Mouse (Mus musculus): ENCODE results near the gene Tes.

Gene Tes

DNA sequence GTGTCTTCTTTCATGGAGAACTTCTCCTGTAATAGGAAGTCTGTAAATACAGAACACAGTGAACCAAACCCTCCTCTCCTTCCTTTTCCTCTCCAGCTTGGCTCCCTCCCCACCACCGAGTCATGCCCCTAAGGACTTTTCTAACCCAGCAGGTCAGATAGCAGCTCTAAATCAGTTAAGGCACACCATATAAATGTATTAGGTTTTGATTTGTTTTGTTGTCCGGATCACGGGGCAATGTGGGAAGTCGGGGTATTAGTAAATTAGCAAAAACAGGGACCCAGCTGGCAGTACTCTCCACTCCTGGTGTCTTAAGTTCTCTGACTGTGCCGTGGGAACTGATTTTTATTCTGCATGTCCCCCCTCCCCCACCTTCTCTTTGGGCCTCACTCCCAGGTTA lies 14.4 kb downstream of the Tes start:
- no peak for DNase-seq

DNA sequence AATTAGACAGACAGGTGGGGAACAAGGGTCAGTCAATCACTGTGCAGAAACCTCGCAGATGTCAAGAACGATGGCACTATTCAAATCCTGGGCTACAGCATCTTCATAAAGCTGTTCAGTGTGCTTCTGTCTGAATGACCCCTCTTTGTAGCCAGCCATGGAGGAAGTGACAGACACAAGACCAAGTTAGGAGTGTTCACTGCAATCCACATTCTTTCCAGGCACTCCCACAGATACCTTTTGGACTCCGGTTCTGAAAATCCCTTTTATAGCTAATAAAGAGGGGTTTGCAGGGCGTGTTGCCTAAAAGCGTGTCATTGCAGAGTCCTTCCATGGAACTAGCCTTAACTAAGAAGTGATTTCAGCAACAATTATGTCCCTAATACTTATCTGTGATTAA lies 14.9 kb downstream of the Tes start:
- no peak for DNase-seq

- no peak for DNase-seq
Observed at GRCm38 (mm10) chr6:17082238-17082637, 17.3 kb downstream of the Tes start.

DNA sequence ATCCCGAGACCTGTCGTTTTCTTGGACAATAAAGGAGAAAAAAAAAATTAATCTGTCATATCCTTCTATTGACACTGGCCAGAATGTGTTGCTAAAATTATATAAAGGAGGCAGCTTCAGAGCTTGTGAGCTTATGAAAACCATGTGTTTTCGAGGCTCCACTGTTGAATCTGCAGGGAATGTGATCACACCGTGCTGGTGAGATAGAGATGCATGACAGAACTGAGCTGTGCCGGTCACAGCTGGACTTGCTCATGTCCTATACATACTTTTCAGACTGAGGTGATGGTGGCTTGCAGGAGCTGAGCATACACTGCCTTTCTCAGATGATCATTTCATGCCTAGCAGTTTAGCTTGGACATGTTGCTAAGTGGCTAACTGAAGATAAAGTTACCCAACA lies 17.9 kb downstream of the Tes start:
- no peak for DNase-seq

DNA sequence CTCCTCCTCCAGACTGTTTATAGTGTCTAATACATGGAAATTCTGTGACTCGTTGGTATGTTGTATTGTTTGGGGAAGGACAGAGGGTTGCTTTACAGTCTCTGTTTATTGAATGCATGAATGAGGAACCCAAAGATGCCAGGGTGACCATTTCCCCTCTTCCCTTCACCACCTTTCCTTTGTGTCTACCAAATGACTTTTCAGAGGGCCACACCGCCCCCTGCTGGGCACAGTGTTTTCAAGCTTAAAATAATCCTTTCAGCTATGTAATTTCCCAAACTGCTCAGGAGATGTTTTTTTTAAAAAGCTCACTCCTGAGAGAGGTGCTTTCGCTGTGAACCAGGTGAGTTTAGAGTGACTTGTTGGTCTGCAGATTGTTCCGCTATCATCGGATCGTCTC lies 22.5 kb downstream of the Tes start:
- peak; percentile 76 for DNase-seq

DNA sequence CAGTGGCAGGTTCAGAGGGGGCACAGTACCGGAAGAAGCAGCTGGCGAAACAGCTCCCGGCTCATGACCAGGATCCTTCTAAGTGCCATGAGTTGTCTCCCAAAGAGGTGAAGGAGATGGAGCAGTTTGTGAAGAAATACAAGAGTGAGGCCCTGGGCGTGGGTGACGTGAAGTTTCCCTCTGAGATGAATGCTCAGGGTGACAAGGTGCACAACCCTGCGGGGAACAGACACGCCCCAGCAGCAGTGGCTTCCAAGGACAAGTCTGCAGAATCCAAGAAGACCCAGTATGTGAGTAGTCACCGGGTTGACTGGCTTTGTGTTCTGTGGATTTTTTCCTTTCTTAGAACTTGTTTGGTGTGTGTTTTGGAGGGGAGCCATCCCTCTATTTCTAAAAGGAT lies 32.4 kb downstream of the Tes start:
- no peak for DNase-seq

GRCm38 (mm10) chr6:17098559-17098958 lies 33.6 kb downstream of the Tes start:
- DNase-seq: no peak

GRCm38 (mm10) chr6:17099477-17100130 lies 34.7 kb downstream of the Tes start:
- no peak for DNase-seq

- peak; percentile 30 for DNase-seq
Observed at GRCm38 (mm10) chr6:17105714-17106113, 40.8 kb downstream of the Tes start.

GRCm38 (mm10) chr6:17106493-17106892 lies 41.5 kb downstream of the Tes start:
- no peak for DNase-seq

- DNase-seq: no peak
Observed at GRCm38 (mm10) chr6:17109204-17109603, 44.3 kb downstream of the Tes start.

GRCm38 (mm10) chr6:17110564-17111100 lies 45.7 kb downstream of the Tes start:
- no peak for DNase-seq

- no peak for DNase-seq
Observed at GRCm38 (mm10) chr6:17112081-17112480, 47.1 kb downstream of the Tes start.

DNA sequence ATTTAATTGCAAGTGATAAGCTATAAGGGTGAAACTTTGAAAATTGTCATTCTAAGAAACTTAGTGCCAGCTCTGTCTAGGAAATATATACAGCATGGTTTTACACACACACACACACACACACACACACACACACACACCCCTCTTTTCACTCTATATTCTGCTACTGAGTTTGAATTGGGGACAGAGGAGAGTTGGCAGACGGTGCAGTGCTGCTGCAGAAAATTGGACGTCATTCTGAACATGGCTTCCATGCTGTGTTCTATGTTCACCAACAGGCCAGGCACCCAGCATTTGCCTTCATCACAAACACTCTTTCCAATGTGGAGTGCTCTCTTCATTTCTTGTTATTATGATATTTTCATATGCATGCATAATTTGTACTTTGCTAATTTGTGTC lies 48.0 kb downstream of the Tes start:
- no peak for DNase-seq

DNA sequence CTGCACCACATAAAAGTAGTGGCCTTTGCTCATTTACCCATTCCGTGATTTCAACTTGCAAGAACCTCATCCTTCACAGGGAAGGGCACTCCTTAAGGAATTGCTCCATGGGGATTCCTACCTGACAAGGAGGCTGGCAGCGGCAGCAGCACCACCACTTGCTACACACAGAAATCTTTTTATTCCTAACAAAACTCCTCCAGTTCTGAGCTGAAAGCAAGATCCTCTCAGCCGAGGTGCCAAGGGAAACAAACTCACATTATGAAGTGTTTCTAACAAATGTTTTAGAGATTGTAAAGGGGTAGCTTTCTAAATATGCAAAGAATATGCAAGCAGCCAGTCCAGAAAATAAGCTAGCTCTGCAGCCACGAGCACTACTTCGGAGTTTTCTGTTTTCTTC lies 49.6 kb downstream of the Tes start:
- DNase-seq: no peak

- no peak for DNase-seq
Observed at GRCm38 (mm10) chr6:17115046-17115790, 50.3 kb downstream of the Tes start.

DNA sequence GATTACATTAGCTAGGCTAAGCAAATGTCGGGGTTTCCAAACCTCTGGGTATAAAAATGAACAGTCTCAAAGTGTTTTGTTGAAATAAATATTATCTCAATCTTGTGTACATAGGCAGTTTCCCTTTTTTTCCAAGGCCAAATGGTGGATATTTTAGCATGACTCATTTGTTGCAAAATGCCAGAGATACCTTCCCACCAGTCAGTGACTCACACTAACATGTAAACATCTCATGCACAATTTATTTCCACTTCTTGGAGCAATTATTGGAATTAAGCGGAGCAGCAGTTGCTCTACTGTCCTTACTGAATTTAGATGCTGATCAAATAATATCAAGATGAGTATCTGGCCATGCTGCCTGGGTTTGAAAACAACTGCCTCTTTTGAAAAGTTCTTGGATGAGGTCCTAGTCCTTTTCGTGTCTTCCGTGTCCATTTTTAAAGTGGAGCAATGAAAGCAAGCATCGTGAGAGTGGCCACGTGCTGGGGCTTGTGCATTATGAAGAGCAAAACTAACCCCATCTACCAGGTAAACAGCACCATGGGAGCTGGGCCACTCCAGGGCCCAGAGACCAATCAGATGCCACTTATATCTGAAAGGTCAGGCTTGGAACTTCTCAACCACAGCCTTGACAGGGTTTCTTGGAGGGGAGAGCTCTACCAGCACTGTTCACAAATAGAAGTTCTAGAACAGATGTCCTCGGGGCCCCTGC lies 54.7 kb downstream of the Tes start:
- no peak for DNase-seq

DNA sequence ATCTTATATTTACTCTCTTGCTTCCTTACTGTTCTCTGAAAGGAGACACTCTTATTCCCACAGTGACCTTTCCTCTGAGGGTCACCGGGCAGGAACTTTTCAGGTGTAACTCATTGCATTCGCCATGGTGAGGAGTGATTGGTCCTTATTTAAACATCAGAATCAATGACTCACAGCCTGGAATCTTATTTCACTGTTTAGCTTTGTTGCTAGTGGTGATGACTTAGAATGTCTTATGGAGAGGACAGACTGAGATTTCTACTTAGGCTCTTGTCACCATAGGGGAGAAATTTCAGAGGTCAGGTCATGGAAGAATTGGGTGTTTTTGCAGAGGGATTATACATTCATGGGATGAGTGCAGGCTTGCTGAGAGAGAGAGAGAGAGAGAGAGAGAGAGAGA lies 75.1 kb downstream of the Tes start:
- DNase-seq: no peak

- no peak for DNase-seq
Observed at GRCm38 (mm10) chr6:17142577-17143359, 77.8 kb downstream of the Tes start.

GRCm38 (mm10) chr6:17151071-17151715 lies 86.2 kb downstream of the Tes start:
- DNase-seq: no peak

DNA sequence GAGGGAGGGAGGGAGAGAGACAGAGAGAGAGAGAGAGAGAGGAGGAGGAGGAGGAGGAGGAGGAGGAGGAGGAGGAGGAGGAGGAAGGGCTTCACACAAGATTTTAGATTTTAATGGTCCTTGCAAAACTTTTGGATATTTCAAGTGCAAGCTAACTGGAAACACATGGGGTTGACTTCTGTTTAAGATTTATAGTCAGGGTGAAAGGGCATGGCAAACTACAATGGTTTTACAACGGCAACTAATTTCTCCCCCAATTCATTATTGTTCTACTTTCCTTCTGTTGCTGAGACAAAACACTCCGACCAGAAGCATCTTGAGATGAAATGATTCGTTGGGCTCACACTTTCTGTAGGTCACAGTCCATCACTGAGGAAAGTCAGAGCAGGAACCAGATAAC lies 87.6 kb downstream of the Tes start:
- DNase-seq: no peak
